Mouse (Mus musculus) heart, postnatal 0 days (tissue): ENCODE results near the gene Gramd2.

Experiments used
- CTCF ChIP-seq: IDR thresholded peaks from 2 replicates; pipeline ENCODE4 v1.5.1; 2016; ENCODE audit warnings: antibody characterized with exemption, control low read depth, low read depth
- EP300 ChIP-seq: IDR thresholded peaks from 2 replicates; pipeline ENCODE4 v1.6.1; 2016; ENCODE audit warnings: antibody characterized with exemption, low read depth

DNA sequence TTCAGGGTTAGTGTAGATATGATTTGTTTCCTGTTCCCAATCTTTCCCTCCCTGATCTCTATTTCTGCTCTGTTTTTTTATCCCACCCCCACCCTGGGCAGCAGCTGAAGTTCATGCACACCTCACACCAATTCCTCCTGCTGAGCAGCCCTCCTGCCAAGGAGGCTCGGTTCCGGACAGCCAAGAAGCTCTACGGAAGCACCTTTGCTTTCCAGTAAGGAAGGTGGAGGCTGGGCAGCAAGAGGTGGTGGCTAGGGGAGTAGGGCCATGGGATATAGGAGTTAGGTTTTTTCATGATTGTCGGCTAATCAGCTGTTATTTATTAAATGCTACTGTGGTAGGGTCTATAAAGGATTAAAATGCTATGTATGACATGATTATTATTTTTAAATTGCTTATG is 40.0 kb upstream of the Gramd2 start:
- TF ChIP-seq CTCF (no peak), EP300 (no peak)
